Mouse (Mus musculus) urinary bladder, postnatal 10 days (tissue): Measurements from ENCODE around the gene Afap1.

Source experiments
- DNase-seq: peaks from one replicate; pipeline ENCODE4 v3.0.0; 2022; ENCODE audit warnings: low spot score

Afap1 gene

DNA sequence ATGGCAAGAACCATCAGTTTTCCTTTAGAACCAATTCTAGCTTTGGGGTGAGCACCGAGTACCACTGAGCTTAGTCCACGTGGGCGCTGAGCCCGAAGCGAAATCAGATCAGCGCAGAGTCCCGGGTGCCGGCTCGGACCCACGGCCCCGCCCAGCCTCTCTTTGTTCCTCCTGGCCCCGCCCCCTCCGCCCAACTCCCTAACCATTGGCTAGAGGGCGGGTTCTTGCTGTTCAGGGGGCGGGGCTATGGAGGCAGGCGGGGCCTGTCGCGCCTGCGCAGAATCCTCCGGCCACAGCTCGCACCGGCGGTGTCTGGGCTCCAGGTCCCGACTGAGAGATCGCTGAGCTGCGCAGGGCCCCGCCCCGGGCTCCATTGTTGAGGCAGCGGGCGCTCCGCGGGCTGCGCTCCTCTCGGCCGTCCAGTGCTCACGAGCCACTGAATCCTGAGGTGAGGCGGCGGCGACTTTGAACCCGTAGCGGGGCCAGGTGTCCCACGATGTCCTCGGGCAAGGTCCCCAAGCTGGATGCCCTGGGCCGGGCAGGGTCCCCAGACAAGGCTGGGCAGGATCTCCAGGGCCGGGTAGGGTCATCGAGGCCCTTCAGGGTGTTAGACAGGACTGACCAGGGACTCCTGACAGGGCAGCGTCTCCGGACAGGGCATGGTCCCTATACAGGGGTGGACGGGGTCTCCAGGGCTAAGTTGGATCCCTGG lies at the start of gene Afap1:
TSS of gene Afap1 (plus strand) at position 227 of the 712 bp plus-strand sequence.
- DNase-seq: peak; percentile 96

DNA sequence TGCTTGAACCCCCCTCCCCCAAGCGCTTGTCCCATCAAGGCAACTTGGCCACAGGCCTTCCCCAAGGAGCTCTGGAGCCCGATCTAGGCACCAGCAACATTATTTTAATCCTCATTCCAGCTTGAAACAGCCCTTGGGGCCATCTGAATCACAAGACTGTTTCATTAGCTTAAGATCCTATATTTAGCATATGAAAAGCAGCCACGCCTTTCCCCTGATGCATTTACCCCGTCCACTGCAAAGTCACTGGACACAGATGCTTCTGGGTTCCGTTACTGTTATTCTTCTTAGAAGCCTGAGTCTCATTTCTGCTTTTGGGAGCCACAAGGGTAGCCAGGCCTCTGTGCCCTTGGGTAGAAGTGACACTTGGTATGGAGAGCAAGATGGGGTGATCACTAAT lies 41.6 kb upstream of the Afap1 start:
- no peak for DNase-seq

DNA sequence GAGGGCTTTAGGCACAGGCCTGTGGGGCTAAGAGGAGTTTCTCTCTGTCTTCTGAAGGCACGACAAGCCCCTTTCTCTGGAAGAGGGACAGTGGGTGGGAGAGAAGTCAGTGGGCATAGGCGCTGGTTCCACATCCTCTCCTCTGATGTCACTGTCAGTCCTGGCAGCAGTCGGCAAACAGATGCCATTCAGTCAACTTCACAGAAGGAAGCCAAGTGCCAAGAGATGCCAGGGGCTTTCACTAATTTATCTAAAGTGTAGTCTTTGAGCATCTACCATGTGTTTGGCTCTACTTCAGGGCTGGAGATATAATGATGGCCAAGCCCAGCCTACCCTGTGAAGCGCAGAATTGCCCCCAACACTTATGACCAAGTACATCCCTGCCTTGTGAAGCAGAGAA lies 39.7 kb upstream of the Afap1 start:
- DNase-seq: no peak

DNA sequence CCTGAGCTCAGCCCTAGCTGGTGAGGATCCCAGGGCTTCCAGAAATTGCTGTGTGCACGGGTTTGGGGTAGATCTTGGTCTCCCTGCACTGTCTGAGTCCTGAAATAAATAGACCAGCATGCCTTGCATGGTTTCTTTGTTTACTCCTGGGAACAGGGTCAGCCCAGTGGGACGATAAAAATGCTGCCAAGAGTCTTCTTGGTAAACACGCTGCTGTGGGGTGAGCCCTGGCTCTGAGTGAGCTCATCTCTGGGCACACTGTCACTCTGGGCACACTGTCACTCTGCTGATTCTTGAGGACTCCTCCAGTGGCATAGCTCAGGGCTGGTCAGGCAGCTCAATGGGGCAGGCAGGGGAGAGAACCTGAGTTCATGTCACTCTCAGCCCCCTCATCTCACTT lies 36.9 kb upstream of the Afap1 start:
- DNase-seq: no peak

DNA sequence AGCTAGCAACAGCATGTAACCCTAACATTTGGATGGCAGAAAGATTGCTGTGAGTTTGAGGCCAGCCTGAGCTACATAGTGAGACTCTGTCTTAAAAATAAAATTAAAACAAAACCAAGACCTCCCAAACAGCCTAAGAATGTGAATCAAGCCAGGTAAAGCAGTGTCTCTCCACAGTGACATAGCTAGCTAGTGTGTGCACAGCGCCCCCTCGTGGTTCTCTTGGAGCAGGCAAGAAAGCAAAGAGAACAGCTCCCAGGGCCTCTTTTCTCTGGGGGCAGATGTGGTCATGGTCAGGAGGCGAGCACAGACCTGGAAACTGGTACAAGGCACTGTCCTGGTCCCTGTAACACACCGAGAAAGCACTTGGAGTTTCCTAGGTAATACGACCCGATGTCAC lies 35.0 kb upstream of the Afap1 start:
- DNase-seq: no peak

DNA sequence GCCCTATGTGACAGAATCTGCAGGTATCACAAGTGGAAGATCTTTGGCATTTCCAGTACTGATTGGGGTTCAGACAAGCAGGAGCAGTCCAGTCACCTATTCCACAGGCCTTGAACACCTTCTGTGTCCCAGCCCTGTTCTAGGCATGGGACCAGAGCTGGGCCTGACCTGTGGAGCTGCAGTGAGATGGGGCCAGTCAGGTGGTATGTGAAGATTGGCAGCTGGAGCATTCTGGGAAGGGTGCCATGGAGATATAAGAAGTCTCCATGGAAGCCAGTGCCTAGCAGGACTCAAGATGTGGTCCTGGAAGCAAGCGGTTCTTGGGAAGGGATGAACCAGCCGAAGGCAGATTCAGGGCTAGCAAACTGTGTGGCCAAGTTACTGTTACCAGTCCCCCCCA lies 31.7 kb upstream of the Afap1 start:
- DNase-seq: no peak

DNA sequence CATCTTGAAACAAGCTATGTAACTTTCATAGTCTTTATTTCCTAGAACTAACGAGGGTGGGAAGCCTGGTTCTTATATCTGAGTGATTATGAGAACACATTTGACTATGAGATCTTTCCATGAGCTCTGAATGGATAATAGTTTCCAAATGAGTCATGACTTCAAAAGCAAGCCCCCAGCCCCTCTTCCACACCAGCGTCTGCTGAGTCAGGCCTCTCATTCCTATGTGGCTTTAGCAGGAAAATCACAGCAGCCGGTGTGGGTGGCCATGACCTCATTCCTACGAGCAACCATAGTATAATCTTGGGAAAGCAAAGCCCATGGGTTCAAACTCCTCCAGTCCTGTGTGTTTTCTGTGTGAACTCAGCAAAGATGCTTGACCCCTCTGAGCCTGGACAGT lies 23.1 kb upstream of the Afap1 start:
- DNase-seq: no peak

DNA sequence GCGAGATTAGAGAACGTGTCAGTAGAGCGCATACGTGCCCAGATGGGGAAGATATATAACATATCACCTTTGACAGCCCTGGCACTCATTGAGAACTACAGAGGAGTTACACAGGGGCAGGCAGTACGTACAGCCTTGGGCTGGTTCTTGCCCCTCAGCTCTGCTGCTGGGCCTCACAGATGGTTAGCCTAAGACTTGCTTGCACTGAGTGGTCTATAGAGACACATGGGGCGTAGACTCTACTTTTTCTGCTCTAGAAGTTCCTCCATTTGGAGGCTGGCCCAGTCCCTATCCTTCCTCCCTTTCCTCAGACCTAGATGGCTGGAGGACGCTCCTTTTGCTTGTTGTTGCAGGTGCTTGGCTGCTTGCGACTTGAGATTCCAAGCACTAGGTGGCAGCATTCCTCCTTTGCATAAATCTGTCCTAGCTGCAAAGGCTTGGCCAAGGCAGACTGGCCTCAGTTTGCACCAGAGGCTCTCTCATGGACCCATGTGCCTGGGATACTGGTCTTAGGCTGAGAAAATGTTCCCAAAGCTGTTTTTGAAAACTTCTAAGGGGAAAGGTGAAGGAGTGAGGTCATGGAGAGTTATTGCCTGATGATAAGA lies 22.6 kb upstream of the Afap1 start:
- DNase-seq: no peak

DNA sequence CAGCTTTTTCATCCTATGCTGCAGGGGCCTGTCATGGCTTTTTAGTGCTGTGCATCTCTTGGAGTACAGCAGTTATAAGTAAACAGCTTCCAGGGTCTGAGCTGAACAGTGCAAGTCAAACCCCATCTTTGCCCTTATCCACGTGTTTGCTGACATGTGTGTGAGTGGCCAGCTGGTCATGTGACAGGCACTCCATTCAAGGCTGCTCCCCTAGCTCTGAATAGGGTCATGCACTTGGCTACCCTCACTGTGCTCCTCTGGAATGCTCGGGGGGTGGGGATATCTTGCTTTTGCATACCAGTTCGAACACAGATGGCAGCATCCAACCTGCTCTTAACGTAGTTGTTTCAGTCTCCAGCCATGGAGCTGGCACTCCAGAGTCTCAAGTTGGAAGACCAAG lies 19.7 kb upstream of the Afap1 start:
- DNase-seq: no peak

DNA sequence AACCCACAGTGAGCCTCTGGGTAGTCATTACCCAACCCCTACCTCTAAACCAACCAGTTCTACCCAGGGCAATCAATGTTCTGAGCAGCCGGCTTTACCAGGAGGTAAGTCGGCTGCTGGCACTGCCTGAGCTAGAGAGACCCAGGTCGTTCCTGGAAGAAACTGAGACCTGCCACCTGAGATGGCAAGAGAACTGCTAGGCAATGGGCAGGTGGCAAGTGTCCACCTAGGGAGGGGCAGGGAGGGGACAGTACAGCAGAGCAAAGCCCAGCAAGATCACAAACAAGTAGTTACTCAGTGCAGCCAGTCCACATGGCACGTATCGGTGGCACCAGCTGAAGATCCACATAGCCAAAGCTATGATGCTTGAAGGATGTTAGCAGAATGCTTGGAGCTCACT lies 16.9 kb upstream of the Afap1 start:
- no peak for DNase-seq

DNA sequence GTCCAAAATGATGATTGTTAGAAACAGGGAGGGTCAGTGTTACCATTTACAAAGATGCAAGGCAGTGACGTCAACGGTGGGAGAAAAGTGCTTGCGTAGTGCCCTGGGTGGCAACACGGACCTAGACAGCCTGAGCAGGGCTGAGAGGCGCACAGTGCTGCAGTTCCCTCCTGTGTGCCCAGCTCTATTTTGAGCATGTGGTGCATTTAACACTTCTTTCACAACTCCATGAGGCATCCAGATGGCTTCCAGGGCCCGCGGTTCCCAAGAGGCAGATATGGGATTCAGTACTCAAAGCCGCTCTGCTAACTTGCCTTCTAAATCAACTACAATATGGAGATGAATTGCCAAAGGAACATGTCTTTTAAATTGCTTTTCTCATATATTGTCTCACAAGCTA lies 13.9 kb upstream of the Afap1 start:
- DNase-seq: no peak

DNA sequence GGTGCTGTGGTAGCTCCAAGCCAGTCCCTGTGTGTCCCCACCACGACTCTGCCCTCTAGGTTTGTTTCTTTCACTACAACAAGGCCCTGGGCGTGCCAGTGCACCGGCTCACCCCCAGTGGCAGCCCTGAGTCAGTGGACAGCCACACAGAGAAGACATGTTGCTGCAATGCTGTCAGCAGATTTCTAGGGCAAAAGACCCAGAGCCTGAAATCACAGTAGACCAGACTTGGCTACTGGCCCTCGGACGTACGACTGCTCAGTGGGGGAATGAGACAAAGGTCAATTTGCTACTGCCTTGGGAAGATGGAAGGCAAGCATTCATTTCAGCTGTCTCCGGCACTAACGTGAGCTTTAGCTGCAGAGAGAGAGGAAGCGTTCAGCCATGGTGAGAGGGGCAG lies 10.7 kb upstream of the Afap1 start:
- DNase-seq: no peak

DNA sequence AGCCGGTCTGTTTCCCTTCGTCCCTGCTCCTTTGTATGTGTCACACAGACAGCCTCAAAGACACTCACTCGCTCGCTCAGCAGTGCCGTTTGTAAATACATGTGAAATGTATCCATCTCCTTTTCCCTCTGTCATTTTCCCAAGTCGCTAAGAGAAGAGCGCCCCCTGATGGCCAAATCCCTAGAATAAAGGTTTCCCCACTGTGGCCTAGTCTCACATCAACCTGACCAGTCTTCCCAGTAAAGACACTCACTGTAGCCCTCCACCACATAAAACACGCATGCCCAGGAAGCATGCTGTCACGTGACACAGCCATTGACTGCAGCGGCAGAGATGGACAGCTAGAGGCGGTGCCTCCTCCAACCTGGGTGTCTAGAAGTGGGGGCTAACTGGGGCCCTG lies 8.9 kb upstream of the Afap1 start:
- DNase-seq: no peak

DNA sequence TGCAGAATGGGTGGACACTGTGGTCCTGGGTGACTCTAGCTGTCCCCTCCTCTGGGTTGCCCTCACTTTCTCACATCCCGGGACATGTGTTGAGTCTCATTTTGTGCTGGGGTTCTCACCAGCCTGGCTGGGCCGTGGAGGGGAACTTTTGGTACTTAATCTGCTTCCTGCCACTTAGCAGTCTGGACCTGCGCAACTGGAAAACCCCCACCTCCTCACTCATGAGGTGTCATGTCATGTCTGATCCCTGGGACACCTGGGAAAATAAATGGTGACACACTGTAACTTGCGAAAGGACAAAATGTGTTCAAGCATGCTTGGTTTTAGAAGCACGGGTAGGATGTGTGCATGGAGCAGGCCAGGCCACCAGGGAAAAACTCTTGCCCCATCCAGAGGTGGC lies 8.4 kb upstream of the Afap1 start:
- DNase-seq: no peak

DNA sequence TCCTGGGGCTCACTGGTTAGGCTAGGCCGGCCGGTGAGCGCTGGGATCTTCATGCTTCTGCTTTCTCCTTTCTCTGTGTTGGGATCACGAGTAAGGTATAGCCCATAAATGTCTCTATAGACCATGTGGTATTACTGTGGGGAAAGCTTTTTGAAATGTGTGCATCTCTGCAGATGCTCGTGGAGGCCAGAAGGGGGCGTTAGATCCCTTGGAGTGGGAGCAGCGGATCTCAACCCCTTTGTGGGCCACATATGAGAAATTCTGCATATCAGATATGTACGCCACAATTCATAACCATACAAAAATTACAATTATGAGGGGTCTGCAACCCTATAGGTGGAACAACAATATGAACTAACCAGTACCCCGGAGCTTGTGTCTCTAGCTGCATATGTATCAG lies 4.2 kb upstream of the Afap1 start:
- no peak for DNase-seq

DNA sequence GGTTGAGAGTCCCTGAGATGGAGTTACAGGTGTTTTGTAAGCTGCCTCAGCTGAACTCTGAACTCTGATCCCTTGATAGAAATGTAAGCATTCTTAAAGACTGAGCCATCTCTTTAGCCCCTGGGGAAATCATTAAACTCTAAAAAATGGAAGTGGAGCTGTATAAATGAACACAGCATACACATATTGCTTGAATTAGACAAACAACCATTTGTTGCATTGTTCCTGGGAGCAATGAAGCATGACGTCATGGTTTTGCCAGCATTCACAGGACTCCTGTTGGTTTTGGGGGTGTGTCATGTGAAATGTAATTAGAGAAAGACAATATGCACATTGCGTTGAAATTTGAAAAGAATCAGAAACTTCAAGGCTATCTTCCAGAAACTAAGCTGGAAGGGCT lies 3.5 kb upstream of the Afap1 start:
- no peak for DNase-seq

DNA sequence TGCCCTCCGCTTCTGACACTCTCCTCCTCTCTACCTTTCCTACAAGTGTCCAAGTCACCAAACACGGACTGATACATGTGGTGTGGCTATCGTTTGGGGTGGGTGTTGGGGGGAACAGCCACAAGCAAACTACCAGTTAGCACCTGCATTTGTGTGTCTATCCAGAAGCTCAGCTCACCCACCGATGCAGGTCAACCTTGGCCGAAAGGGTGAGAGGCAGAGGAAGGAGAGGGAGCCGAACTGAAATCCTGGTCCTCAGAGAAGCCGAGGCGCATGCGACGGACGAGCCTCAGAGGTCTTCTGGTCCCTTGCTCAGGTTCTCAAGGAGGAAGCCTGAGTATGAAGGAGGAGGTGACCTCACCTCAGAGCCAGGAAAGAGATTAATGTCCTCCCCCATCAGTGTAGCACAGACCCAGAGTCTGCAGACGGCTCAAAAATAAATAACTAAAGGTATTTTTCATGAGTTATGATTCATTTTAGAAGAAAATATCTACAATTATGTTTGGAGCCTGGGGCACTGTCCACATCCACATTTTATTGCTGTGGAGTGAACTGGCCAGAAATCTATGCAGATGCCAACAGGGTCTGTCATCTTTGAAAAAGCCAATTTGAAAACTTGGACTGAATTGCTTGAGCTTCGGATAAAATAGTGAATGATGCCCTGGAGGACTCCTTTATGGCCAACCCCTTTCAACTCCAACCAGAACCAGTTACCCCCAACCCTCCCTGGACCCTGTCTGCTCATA lies 2.0 kb upstream of the Afap1 start:
- no peak for DNase-seq

DNA sequence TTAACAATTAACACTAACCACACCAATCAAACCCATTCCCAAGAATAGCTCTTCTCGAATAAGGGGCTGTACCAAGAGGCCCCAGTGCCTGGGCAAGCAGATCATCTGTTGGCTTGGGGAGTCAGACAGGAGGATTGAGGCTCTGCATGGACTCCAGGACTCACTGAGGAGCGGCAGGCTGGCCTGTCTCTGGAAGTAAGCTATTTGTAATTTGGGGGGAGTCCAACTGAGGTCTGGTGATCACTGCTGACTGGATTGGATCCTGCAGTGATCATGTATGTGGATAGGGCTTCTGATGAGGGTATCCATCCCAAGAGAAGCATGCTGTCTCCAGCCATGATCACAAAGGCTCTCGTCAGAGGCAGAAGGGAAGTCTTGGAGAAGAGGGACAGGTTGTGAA lies 756 bp upstream of the Afap1 start:
- DNase-seq: no peak

DNA sequence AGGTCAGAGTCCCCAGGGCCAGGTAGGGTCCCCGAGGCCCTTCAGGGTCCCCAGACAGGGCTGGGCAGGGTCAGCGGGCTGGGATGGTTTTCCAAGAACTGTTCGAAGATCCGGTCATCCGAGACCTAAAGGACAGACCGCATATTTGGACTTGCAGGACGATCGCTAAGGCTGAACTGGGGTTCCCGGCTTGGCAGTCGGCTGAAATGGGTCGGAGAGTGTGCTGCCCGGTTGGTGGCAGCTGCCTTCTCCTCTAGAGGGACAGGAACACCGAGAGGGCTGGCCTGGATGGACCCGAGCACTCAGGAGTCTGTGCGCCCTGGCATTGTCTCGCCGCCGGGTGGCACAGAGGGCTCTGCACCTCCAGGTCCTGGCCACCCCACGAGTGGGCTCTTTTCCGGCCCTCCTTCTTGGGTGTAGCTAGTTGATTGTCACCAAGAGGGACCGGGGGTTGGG lies 714 bp downstream of the Afap1 start:
- no peak for DNase-seq

DNA sequence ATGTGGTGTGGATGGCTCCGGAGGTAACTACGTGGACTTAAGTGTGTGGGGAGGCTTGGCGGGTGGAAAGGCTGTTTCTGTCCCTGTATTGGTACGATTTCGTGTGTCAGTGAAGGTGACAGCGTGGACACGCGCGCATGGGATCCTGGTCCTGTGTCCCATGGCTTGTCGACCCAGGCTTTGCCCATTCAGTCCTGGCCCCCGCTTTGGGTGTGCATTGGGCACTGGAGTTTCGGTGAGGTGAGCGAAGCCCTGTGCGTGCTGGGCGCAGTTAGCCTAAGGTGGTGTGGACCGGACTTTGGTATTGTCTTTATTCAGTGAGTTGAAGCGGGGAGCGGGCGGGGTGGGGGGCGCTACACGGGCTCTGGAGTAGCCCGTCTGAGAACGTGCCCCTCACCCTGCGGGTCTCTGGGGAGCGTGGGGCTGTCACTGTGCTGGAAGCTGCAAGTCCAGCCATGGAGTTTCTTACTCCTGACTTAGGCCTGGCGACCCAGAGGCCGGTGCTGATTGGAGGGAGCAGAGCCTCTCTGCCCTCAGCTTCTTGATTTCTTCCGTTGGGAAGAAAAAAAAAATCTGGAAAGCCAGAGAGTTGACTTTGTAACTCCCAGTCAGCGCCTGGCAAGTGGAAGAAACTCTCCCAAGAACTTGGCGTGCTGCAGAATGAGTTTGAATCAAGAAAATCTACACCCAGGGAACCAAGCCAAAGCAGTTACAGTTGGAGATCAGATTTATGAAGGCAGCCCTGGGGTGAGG lies 1.4 kb downstream of the Afap1 start:
- DNase-seq: no peak

DNA sequence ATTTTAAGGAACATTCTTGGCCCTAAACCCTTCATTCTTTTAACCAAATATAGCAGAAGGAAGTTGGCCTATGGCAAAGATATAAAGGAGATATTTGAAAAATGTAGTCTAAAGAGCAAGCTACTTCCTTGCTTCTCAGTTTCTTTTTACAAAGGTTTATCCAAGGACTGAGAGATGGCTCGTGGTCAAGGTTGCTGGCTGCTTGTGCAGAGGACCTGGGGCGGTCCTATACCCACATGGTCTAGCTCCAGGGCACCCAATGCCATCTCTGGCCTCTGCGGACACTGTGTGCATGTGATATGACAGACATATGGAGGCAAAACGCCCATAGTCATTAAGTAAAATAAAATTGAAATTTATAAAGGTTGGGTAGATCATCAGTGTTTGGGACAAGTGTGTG lies 2.8 kb downstream of the Afap1 start:
- no peak for DNase-seq

DNA sequence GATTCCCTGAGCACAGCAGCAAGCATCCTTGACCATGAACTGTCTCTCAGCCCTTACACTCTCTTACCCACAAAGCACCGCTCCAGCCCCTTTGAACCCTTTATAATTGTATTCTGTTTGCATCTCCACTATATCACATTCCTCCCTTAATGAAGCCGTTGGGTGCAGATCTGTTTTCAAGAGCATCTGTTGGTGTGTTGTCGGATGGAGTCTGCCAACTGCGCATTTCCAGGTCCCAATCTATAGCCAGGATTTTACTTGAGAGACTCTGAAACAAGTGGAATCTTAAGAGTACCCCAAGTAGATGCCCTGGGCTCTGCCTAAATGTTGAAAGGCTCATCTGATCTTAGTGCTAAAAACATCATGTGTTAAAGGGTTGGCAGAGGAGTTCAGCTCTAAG lies 3.4 kb downstream of the Afap1 start:
- no peak for DNase-seq

DNA sequence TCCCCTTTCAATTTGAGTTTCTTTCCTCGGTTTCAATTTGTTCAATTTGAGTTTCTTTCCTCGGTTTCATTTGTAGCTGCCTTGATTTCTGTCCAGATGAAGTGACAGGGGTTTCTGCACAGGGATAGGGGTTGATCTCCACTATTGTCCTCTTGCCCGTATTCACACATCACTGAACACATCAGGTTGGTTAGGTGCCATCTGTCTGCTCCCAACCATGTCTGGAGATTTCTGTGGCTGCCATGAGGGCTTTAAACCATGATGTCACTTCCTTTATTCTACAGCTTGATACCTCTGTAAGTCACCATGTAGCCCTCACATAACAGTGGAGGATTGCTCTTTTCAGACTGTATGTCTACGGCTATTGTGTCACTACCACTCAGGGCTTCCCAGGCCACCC lies 4.0 kb downstream of the Afap1 start:
- no peak for DNase-seq
